Mouse (Mus musculus) intestine, embryonic 14.5 days (tissue): ENCODE data around the gene Olfr656. TPM values are rescaled to one million over a fixed set of nuclear protein-coding genes. Genes with fewer than 3 reads are reported as not detected.

Experiments used
- ATAC-seq: fragments of 200-750 bp; cut with Nextera tagmentation; replicated peaks from 2 replicates; pipeline ENCODE4 v1.8.0; 2017; ENCODE audit warnings: low read depth, moderate number of reproducible peaks, moderate TSS enrichment, moderate library complexity; ENCODE audit not compliant: low FRiP score, low TSS enrichment
- DNase-seq: peaks from one replicate; pipeline ENCODE4 v3.0.0-alpha.2; 2018; ENCODE audit warnings: low spot score
- H3K27ac ChIP-seq: fragments of 300-500 bp; sonication (generic); 2 replicates; pipeline ENCODE4 v1.5.1; 2014; ENCODE audit warnings: low read depth, mild to moderate bottlenecking, control low read depth
- H3K27me3 ChIP-seq: fragments of 300-500 bp; sonication (generic); replicated peaks from 2 replicates; pipeline ENCODE4 v1.6.1; 2014; ENCODE audit warnings: low read length, control low read depth; ENCODE audit not compliant: control insufficient read depth, insufficient read depth
- H3K36me3 ChIP-seq: fragments of 300-500 bp; sonication (generic); 2 replicates; pipeline ENCODE4 v1.6.1; 2014; ENCODE audit warnings: low read length, control low read depth; ENCODE audit not compliant: control insufficient read depth, insufficient read depth
- H3K4me1 ChIP-seq: fragments of 300-500 bp; sonication (generic); replicated peaks from 2 replicates; pipeline ENCODE4 v1.6.1; 2014; ENCODE audit warnings: low read length, control low read depth, mixed read lengths; ENCODE audit not compliant: control insufficient read depth, insufficient read depth
- H3K4me2 ChIP-seq: fragments of 300-500 bp; sonication (generic); 2 replicates; pipeline ENCODE4 v1.6.1; 2014; ENCODE audit warnings: low read length
- H3K4me3 ChIP-seq: fragments of 300-500 bp; sonication (generic); 2 replicates; pipeline ENCODE4 v1.5.1; 2014; ENCODE audit warnings: low read depth, low read length, control low read depth, mixed read lengths
- H3K9ac ChIP-seq: fragments of 300-500 bp; sonication (generic); 2 replicates; pipeline ENCODE4 v1.6.1; 2014; ENCODE audit warnings: mild to moderate bottlenecking, low read length
- H3K9me3 ChIP-seq: fragments of 300-500 bp; sonication (generic); 2 replicates; pipeline ENCODE4 v1.6.1; 2016; ENCODE audit warnings: low read length, control low read depth; ENCODE audit not compliant: control insufficient read depth
- WGBS: fragments of 180-500 bp; shearing (Covaris S2); extraction: QIAGEN DNeasy Blood & Tissue Kit; methylation state at CpG from one replicate; pipeline ENCODE4 v1.1.7; 2014; 5-methylcytosine and 5-hydroxymethylcytosine counted together
- polyA plus RNA-seq: library from polyadenylated mRNA; unstranded; fragments of >200 nt; fragmentation: Nextera tagmentation; extraction: Ambion mirVana; gene quantifications from 2 replicates; pipeline ENCODE4 v1.2.1, GENCODE M21; 2014

Gene Olfr656
- polyA plus RNA-seq, 1 experiment from 2014 or later = not detected

DNA sequence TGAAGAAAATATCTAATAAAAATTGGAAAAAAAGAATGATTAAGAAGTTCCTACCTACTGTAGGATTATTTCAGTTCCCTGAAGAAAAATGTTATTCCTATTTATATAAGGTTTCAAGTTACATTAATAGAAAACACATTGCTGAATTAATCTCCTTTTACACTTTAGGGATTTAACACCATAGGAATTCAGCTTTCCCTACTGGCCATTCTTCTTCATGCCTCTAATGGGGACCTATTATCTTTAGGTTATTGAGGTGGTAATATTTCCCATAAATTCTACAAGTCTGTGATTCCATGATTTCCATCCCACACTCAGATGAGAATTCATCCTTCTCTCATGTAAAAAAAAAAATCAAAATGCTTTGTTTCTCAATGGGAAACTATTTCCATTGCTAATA, 10.7 kb downstream of the Olfr656 start, which contains the start of gene Olfr657:
TSS of gene Olfr657 (plus strand) at position 301 of the 400 bp plus-strand sequence.
- Histone ChIP-seq H3K4me3 (no peak within 1 kb of the TSS), H3K4me1 (no peaks in the 10 kb centered on the region), H3K27ac (no peak within 1 kb of the TSS), H3K27me3 (no peaks in the 10 kb centered on the region), H3K36me3 (no peaks in the 10 kb centered on the region), H3K9me3 (no peaks in the 10 kb centered on the region), H3K9ac (no peak within 1 kb of the TSS), H3K4me2 (no peak within 1 kb of the TSS)
- DNase-seq (no peak), ATAC-seq (no peak)

DNA sequence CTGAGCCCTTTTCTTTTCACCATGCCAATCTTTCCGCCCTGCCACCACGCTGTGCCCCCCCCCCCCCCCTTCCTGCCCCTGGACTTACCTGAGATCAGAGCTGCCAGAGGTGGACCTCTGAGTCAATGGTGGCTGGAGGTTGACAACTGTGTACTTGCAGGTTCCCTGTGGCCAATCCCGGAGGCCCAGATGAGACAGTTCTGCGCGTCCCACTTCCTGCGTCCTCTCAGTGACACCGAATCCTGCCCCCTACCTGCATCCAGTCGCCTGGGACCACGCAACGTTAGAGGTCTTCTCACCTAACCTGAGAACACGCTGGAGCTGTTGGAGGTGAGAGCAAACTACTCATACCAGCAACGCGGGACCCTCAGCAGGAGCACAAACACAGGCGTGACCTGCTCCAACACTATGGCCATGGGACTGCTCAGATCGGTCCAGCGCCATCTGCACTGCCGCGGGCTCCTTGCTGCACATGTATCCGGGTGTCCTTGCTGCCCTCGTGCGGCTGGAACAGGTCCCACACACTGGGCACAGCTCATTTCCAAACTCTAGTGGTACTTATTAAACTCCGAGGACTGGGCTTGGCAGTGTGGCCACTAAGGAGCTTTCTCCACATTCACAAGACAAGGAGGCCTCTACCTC, 33.2 kb downstream of the Olfr656 start, which contains the start of gene Olfr658:
TSS of gene Olfr658 (minus strand) at position 465 of the 642 bp plus-strand sequence.
- Histone ChIP-seq H3K9me3 (no peaks in the 10 kb centered on the region), H3K4me2 (peak within 1 kb of the TSS; percentile 47), H3K9ac (no peak within 1 kb of the TSS), H3K4me3 (peak within 1 kb of the TSS; percentile 18; the same call in 1 of the 2 replicates), H3K4me1 (no peaks in the 10 kb centered on the region), H3K27me3 (no peaks in the 10 kb centered on the region), H3K27ac (no peak within 1 kb of the TSS), H3K36me3 (no peaks in the 10 kb centered on the region)
- DNase-seq (peak; percentile 68), ATAC-seq (peak; percentile 87)
- WGBS = 20% methylated on average over 22 of the region's 22 CpGs

DNA sequence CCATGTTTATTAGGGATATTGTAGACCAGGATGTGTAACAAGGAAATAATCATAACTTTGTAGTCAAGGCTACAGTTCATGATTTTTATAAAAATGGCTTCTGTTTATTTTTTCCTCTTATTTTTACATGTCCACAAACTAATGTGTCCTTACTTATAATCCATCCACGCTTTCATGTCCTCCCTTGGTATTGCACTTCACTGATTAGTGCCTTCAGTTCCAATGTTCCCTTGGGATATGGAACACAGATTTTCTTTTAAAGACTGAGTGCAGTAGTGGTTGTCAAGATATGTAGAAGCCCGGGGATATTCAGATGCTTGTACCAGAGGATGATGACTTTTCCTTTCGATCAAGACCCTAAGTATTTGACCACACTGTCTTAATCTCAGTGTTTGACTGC, 52.7 kb downstream of the Olfr656 start, which contains the start of gene Olfr659:
TSS of gene Olfr659 (plus strand) at position 301 of the 400 bp plus-strand sequence.
- 85% methylated on average over 3 of the region's 3 CpGs for WGBS
- Histone ChIP-seq H3K4me1 (no peaks in the 10 kb centered on the region), H3K27me3 (no peaks in the 10 kb centered on the region), H3K4me3 (no peak within 1 kb of the TSS), H3K4me2 (no peak within 1 kb of the TSS), H3K9me3 (no peaks in the 10 kb centered on the region), H3K36me3 (no peaks in the 10 kb centered on the region), H3K27ac (no peak within 1 kb of the TSS), H3K9ac (no peak within 1 kb of the TSS)
- DNase-seq = no peak
- ATAC-seq = no peak

Other genes starting within 250 kb of the Olfr656 start
- gene Trim30b, start 244.1 kb upstream of the Olfr656 start, polyA plus RNA-seq = 0.09 and 0.14 TPM in 2 replicates
- gene Trim30c, start 213.1 kb upstream of the Olfr656 start, polyA plus RNA-seq = 0.16 and 0.20 TPM in 2 replicates
- gene Trim30a, start 148.8 kb upstream of the Olfr656 start, polyA plus RNA-seq = 1.5 TPM in 2 replicates
- gene Trim30d, start 106.1 kb upstream of the Olfr656 start, polyA plus RNA-seq = 0.49 and 1.1 TPM in 2 replicates
- gene Olfr651, start 63.8 kb upstream of the Olfr656 start, polyA plus RNA-seq = not detected in 2 replicates
- gene Olfr652, start 53.1 kb upstream of the Olfr656 start, polyA plus RNA-seq = not detected in 2 replicates
- gene Olfr653, start 36.6 kb upstream of the Olfr656 start, polyA plus RNA-seq = 0.05 TPM in 1 of 2 replicates, not detected in the other
- gene Olfr654, start 26.9 kb upstream of the Olfr656 start, polyA plus RNA-seq = not detected in 2 replicates
- not detected in 2 replicates for gene Olfr655, start 12.2 kb upstream of the Olfr656 start, polyA plus RNA-seq
- gene Olfr657, start 10.8 kb downstream of the Olfr656 start, polyA plus RNA-seq = not detected in 2 replicates
- gene Olfr658, start 33.4 kb downstream of the Olfr656 start, polyA plus RNA-seq = 0.05 TPM in 1 of 2 replicates, not detected in the other
- gene Olfr659, start 52.8 kb downstream of the Olfr656 start, polyA plus RNA-seq = not detected in 2 replicates
- not detected in 2 replicates for gene Olfr661, start 72.5 kb downstream of the Olfr656 start, polyA plus RNA-seq
- not detected in 2 replicates for gene Usp17le, start 163.5 kb downstream of the Olfr656 start, polyA plus RNA-seq
- not detected in 2 replicates for gene Usp17lb, start 228.6 kb downstream of the Olfr656 start, polyA plus RNA-seq
- not detected in 2 replicates for gene Usp17la, start 243.1 kb downstream of the Olfr656 start, polyA plus RNA-seq